Comparison of ENCODE assay signal across 20 mouse cellular contexts in genomic region chr6:72186809-72187208, GRCm38 (mm10). TPM values are rescaled to one million over a fixed set of nuclear protein-coding genes. Genes with fewer than 3 reads are reported as not detected.
"Had no signal": no experiment of that assay in that cellular context is flagged by ENCODE, and none has a peak within 500 bp of the region (broad histone marks: within the 10 kb centered on the region; RNA-seq: fewer than 3 reads in every experiment).

No protein-coding gene starts in this region.

- H3K36me3 ChIP-seq: kidney, embryonic 15.5 days; limb, embryonic 12.5 days; limb, embryonic 15.5 days; midbrain, embryonic 12.5 days; midbrain, embryonic 15.5 days; neural tube, embryonic 12.5 days; neural tube, embryonic 15.5 days; stomach, embryonic 15.5 days had no signal

- H3K27me3 ChIP-seq: limb, embryonic 12.5 days; limb, embryonic 15.5 days had no signal

- H3K4me2 ChIP-seq: kidney, embryonic 15.5 days; limb, embryonic 12.5 days; limb, embryonic 15.5 days; liver, embryonic 11.5 days; lung, embryonic 14.5 days; midbrain, embryonic 12.5 days; midbrain, embryonic 15.5 days; neural tube, embryonic 12.5 days; neural tube, embryonic 15.5 days; stomach, embryonic 15.5 days had no signal

- H3K9me3 ChIP-seq: kidney, embryonic 15.5 days; limb, embryonic 12.5 days; limb, embryonic 15.5 days; midbrain, embryonic 12.5 days; midbrain, embryonic 15.5 days; neural tube, embryonic 12.5 days; neural tube, embryonic 15.5 days; stomach, embryonic 15.5 days had no signal

- H3K4me3 ChIP-seq: kidney, embryonic 15.5 days; limb, embryonic 12.5 days; limb, embryonic 15.5 days; midbrain, embryonic 12.5 days; midbrain, embryonic 15.5 days; neural tube, embryonic 12.5 days; neural tube, embryonic 15.5 days; stomach, embryonic 15.5 days had no signal

- DNase-seq: kidney, adult 8-10 months; kidney, postnatal 10 days; kidney, postnatal 36 days; left cerebral cortex, postnatal 4 days; liver, postnatal 0 days; lung, embryonic 14.5 days; right cerebral cortex, postnatal 4 days; thymus, adult 18-20 months; thymus, postnatal 36 days had no signal

- H3K27ac ChIP-seq: kidney, embryonic 15.5 days; limb, embryonic 12.5 days; limb, embryonic 15.5 days; liver, embryonic 14.5 days; macrophage; midbrain, embryonic 12.5 days; midbrain, embryonic 15.5 days; neural tube, embryonic 12.5 days; neural tube, embryonic 15.5 days; stomach, embryonic 15.5 days had no signal

- H3K9ac ChIP-seq: kidney, embryonic 15.5 days; limb, embryonic 12.5 days; limb, embryonic 15.5 days; liver, embryonic 14.5 days; liver, postnatal 0 days; lung, embryonic 14.5 days; midbrain, embryonic 12.5 days; midbrain, embryonic 15.5 days; neural tube, embryonic 12.5 days; neural tube, embryonic 15.5 days; stomach, embryonic 15.5 days had no signal

RNA-seq across cellular contexts. Expression of gene Atoh8, which starts 48.6 kb away (rescaled TPM):
- polyA plus RNA-seq: macrophage had no signal
